Mouse (Mus musculus) lung, postnatal 0 days (tissue): ENCODE measurements around the gene Tctn1.

Experiments
- CTCF ChIP-seq: IDR thresholded peaks from 2 replicates; pipeline ENCODE4 v1.5.1; 2016; ENCODE audit warnings: antibody characterized with exemption, mild to moderate bottlenecking
- EP300 ChIP-seq: IDR thresholded peaks from 2 replicates; pipeline ENCODE4 v1.6.1; 2016; ENCODE audit warnings: antibody characterized with exemption, mild to moderate bottlenecking, control low read depth

- TF ChIP-seq CTCF (no peak), EP300 (no peak)
Observed at GRCm38 (mm10) chr5:122291149-122291548, 26.9 kb upstream of the Tctn1 start.
